ENCODE assay signal across 23 mouse cellular contexts in genomic region chr3:113105979-113106378, GRCm38 (mm10).
"Had no signal": no experiment of that assay in that cellular context is flagged by ENCODE, and none has a peak within 500 bp of the region (broad histone marks: within the 10 kb centered on the region; RNA-seq: fewer than 3 reads in every experiment).

No protein-coding gene starts in this region.

- ATAC-seq: liver, postnatal 0 days; lung, postnatal 0 days had no signal

- H3K36me3 ChIP-seq: limb, embryonic 12.5 days; limb, embryonic 15.5 days; midbrain, embryonic 12.5 days; neural tube, embryonic 13.5 days had no signal

- H3K4me1 ChIP-seq: limb, embryonic 12.5 days; limb, embryonic 15.5 days; midbrain, embryonic 12.5 days; neural tube, embryonic 13.5 days had no signal

- DNase-seq: kidney, adult 18-20 months; kidney, adult 9 months; kidney, postnatal 14 days; kidney, postnatal 4 days; left cerebral cortex, postnatal 4 days; liver, postnatal 0 days; lung, embryonic 14.5 days; right cerebral cortex, adult 18-20 months; right cerebral cortex, postnatal 14 days; right cerebral cortex, postnatal 4 days; thymus, adult 2 months; thymus, postnatal 14 days; thymus, postnatal 4 days had no signal

- H3K4me2 ChIP-seq: limb, embryonic 12.5 days; limb, embryonic 15.5 days; liver, embryonic 11.5 days; lung, embryonic 14.5 days; midbrain, embryonic 12.5 days; neural tube, embryonic 13.5 days had no signal

- H3K27ac ChIP-seq: limb, embryonic 12.5 days; limb, embryonic 15.5 days; liver, embryonic 14.5 days; macrophage; midbrain, embryonic 12.5 days; neural tube, embryonic 13.5 days; stomach, postnatal 0 days had no signal

- H3K4me3 ChIP-seq: limb, embryonic 12.5 days; limb, embryonic 15.5 days; midbrain, embryonic 12.5 days; myocyte; neural tube, embryonic 13.5 days had no signal

- H3K9me3 ChIP-seq: limb, embryonic 12.5 days; limb, embryonic 15.5 days; midbrain, embryonic 12.5 days; neural tube, embryonic 13.5 days had no signal

- H3K9ac ChIP-seq: limb, embryonic 12.5 days; limb, embryonic 15.5 days; liver, embryonic 14.5 days; liver, postnatal 0 days; lung, embryonic 14.5 days; midbrain, embryonic 12.5 days; neural tube, embryonic 13.5 days had no signal

- H3K27me3 ChIP-seq: limb, embryonic 12.5 days; limb, embryonic 15.5 days; midbrain, embryonic 12.5 days; neural tube, embryonic 13.5 days had no signal
